Mouse (Mus musculus) right cerebral cortex, postnatal 25 days (tissue): ENCODE results near the gene Ruvbl2.
"Not testable (repeated sequence)": the region's sequence is repeated elsewhere in the genome, so short reads cannot be mapped to it uniquely, and the experiment has no call there.

Experiments
- DNase-seq: peaks from one replicate; pipeline ENCODE4 v3.0.0; 2022

Ruvbl2 gene

DNA sequence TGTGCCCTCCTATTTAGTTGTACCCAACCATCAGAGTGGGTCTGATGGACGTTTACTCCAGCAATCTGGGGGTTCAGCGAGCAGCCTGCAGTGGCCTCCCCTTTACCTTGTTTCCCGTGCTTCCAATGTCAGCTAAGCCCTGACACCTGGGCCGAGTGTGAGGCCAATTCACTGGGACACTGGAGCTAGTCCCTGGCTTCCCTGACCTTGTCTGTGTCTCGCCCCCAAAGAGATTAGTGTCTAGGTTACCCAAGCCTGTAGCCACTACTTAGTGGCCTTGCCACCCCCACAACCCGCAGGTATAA is 17.3 kb downstream of the Ruvbl2 start, which contains the start of gene Lhb:
Gene Lhb, plus strand, starts transcription at position 206 of the 305 bp plus-strand sequence.
- no peak for DNase-seq

DNA sequence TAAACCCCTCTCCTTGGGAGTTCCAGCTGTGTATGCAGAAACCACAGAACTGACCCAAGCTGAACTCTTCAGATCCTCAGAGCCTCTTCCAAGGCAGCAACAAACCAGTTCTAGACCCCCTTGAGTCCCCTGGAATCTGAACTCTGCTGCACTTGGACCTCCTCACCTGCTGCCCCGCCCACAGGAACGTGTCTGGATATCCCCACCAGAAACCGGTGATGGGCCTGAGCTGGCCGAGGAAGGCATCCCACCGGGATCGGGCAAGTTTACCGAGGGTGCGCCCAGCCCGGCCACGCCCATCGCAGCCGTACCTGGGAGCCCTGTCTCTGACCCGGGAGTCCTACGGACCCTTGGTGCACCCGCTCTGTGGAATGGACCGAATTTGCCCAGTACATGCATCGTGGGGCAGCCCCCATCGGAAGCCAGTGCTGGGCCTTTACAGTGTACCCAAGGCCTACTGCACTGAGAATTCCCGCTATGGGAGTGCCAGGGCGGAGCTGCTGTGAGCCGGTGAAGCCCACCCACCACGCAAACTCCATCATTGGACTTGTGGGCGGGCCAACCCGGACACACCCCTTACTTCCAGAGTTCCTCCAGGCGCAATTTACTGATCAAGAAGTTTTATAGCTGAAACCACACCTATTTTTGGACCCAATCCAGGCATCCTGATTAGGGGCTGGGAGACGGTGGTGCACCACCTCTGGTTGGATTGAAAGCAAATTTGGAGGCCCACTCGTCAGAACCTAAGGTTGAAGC is 17.9 kb downstream of the Ruvbl2 start:
- DNase-seq = no peak

DNA sequence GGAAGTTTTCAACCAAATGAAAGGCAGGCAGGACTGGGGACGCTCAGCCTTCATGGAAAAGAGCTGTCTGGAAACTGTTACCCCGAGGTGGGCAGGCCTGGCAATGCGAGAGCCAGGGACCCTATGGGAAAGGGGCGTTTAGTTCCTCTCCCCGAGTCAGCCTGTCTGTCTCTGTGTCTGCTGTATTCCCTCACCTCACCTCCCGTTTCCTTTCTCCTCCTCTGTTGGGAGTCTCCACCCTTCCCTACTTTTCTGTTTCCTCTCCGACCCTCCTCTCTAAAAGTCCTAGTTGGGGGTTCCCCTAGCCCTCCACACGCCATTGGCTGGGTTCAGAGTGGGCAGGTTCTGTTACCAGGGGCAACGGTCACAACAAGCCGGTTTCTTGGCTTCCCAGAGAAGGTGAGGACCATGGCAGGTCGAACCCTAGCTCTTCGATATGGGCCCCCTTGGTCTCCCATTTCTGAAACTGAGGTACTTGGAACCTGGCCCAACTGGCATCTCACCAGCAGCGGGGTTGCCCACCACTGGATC is 19.9 kb downstream of the Ruvbl2 start:
- no peak for DNase-seq

DNA sequence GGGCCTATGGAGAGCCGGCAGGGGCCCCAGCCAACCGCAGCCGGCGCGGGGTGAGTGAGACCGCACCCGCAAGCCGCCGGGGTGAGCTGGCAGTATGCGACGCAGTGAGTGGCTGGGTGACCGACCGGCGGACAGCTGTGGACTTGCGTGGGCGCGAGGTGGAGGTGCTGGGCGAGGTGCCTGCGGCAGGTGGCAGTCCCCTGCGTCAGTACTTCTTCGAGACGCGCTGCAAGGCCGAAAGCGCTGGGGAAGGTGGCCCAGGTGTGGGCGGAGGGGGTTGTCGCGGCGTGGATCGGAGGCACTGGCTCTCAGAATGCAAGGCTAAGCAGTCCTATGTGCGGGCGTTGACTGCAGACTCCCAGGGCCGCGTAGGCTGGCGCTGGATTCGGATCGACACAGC is 22.3 kb downstream of the Ruvbl2 start:
- DNase-seq = peak; percentile 45

DNA sequence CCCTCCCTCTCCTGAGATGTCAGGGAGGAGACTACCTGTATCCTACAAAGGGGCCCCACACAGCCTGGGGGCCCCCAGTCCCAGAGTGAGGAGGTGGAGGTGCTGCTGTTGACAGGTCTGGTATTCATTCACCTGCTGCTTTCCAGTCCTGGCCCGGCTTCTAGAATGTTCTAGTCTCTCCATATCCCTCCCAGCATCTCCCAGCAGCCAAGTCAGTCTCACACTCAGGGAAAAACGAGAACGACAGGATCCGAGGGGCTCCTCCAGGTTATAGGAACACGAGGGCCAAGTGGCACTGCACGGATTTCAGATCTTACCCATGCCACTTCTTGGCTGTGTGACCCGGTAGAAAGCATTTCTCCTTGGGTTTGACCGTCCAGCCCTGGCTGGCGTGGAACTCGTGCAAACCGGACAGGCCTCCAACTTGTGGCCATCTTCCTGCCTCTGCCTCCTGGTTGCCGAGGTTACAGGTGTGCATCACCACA is 23.1 kb downstream of the Ruvbl2 start:
- DNase-seq = no peak

DNA sequence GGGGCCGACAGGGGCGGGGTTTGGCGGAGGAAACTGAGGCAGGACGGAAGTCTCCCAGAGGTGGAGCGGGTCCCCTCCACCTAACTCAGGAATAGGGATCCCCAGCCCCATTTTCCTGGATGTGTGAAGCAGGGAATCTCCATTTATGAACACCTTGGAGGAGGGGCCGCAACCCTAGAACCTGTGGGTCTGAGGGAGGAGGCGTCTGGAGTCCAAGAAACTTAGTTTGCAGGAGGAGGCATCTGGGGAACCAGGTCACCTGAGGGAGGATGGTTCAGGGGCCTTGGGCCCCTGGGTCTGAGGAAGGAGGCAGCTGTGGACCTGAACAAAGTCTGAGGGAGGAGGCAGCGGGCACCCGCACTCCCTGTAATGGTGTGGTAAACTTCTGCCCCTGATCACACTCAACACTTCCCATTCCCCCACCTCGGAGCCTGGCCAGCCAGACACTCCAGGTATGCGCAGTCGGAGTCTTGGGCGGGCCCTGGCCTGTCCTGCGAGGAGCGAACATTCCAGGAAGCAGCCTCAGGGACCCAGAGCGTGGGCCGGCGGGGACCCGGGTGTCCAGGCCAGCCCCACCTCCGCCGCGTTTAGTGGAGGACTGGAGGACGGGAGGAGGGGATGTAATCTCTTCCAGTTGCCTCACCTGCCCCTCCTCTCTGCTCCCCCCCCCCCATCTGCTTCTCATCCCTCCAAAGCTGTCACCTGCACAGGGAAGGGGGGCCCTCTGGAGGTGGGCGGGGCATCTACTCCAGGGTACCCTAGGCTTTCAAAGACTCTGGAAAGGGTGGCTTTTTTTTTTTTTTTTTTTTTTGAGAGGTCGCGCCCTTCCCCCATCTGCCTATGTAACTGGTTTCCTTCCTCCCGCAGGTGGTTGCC is 23.8 kb downstream of the Ruvbl2 start:
- no peak for DNase-seq

DNA sequence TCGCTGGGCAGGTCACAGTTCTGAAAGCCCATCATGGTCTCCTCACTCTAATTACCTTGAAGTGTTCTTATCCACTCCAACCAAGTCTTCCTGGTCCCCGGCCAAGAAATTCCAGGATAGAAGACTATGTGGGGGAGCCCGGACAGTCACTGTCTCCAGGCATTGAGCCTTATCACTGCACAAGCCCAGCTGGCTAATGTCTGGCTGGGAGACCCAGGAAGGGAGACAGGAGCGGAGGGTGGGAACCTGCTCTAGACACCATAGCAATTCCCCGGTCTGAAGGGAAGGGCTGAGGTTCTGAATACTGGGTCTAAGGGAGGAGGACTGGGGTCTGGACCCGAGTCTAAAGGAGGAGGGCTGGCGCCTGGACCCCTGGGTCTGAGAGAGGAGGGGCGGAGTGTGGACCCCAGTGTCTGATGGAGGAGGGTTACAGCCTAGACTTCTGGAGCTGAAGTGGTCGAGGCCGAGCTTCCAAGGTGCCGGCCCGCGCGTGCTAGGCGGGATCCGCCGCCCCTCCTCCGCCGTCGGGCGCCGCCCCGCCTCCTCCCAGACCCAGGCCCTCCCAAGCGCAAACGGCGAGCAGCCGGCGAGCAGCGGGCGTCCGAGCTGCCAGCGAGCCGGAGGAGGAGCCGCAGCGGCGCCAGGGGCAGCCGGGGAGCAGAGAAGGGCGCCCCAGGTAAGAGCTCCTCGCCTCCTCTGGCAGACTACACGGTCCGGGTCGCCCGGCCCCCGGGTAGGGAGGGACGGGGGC is 24.6 kb downstream of the Ruvbl2 start, which contains the start of gene Ntf5:
Gene Ntf5, plus strand, starts transcription at position 583 of the 751 bp plus-strand sequence.
- no peak for DNase-seq

DNA sequence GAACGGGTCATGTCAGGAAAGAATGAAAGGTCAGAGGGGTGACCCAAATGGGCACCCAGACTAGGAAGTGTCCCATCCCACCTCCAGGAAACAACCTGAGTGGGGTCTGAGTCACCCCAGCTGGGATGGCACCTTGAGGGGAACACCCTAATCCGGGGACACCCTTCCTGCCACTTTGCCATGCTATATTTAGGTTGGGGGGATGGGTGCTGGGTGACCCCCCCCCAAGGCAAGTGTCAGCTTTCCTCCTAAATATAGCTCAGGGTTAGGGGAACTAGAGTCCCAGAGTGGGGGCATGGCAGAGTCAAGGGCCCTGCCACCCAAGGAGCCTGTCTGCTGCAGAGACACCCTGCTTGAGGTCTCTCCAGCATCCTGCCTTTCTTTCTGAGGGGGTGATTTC is 25.5 kb downstream of the Ruvbl2 start:
- DNase-seq = no peak

DNA sequence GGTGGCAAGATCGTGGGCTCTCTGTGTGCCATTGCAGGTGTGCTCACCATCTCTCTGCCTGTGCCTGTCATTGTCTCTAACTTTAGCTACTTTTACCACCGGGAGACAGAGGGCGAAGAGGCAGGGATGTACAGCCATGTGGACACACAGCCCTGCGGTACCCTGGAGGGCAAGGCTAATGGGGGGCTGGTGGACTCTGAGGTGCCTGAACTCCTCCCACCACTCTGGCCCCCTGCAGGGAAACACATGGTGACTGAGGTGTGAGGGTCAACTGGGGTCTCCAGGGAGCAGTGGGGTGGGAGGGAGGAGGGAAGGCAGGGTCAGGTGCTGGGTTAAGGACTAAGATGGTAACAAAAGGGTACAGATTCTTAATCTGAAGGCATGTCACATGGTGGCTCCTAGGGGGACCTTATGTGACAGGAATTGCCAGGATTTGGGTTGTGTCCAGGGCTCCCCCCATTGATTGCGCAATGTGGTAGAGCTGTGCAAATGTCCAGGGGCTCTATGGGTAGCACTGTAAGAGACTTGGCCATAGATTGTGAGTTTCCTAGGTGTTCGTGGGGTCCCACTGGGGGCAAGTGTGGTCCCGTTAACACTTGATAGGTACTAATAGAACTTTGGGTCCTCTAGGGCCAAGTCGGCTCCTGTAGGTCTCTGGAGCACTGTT is 28.3 kb downstream of the Ruvbl2 start:
- DNase-seq = no peak

DNA sequence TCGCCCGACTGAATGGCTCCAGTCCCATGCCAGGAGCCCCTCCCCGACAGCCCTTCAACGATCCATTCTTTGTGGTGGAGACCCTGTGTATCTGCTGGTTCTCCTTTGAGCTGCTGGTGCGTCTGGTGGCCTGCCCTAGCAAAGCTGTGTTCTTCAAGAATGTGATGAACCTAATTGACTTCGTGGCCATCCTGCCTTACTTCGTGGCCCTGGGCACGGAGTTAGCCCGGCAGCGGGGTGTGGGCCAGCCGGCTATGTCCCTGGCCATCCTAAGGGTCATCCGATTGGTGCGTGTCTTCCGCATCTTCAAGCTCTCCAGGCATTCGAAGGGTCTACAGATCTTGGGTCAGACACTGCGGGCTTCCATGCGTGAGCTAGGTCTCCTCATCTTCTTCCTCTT is 28.9 kb downstream of the Ruvbl2 start:
- DNase-seq = no peak

DNA sequence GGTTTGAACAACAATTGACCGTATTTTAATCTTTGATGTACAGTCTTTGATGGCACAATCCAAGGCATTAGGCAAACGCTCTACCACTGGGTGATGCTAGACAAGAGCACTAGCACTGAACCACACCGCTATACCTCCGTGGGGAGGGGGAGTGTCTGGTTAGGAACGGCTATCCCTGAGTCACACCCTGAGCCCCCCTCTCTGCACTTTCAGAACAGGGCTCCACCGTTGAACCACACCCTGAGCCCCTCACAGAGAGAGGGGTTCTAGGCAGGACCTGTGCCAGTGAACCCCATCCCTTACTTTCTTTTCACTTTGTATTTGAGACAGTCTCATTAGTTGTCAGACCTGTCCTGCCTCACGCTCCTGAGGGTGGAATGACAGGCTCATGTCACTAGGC is 29.5 kb downstream of the Ruvbl2 start:
- DNase-seq = no peak

DNA sequence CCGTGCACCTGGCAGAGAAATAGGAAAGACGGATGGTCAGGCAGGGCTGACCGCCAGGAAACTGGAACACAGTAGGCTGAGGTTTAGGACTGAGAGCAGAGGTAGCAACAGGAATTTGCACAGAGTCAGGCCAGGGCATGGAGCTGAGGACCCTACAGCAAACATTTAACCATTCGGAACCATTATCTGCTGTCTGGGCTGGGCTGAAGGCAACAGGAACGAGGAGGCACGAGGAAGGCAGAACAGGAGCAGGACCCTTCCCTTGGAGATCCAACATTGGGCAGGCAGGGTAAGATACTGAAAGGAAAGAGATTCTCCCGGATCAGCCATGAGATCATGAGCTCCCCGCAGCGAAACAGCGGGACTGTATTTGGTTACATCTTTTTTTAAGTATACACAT is 30.1 kb downstream of the Ruvbl2 start:
- no peak for DNase-seq

DNA sequence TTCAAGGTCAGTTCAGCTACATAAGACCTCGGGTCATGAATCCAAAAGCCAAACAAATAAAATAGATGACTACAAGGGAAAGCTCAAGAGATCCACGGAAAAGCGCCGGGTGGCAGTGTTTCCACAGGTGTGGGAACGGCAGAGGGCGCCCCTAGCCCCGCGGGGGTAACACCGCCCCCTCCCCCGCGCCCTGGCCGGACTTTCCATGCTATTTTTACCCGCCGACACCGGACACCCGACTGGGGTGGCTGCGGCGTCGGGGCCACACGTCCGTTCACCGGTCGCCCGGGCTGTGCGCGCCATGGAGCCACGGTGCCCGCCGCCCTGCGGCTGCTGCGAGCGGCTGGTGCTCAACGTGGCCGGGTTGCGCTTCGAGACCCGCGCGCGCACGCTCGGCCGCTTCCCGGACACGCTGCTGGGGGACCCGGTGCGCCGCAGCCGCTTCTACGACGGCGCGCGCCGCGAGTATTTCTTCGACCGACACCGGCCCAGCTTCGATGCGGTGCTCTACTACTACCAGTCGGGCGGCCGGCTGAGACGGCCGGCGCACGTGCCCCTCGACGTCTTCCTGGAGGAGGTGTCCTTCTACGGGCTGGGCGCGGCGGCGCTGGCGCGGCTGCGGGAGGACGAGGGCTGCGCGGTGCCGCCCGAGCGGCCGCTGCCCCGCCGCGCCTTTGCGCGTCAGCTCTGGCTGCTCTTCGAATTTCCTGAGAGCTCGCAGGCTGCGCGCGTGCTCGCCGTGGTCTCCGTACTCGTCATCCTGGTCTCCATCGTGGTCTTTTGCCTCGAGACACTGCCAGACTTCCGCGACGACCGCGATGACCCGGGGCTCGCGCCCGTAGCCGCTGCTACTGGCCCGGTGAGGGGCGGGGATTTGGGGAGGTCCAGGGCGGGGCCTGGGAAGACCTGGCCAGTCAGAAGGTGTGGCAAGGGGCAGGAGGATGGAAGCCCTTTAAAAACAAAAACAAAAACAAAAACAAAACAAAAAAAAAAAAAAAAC is 31.4 kb downstream of the Ruvbl2 start:
- no peak for DNase-seq

DNA sequence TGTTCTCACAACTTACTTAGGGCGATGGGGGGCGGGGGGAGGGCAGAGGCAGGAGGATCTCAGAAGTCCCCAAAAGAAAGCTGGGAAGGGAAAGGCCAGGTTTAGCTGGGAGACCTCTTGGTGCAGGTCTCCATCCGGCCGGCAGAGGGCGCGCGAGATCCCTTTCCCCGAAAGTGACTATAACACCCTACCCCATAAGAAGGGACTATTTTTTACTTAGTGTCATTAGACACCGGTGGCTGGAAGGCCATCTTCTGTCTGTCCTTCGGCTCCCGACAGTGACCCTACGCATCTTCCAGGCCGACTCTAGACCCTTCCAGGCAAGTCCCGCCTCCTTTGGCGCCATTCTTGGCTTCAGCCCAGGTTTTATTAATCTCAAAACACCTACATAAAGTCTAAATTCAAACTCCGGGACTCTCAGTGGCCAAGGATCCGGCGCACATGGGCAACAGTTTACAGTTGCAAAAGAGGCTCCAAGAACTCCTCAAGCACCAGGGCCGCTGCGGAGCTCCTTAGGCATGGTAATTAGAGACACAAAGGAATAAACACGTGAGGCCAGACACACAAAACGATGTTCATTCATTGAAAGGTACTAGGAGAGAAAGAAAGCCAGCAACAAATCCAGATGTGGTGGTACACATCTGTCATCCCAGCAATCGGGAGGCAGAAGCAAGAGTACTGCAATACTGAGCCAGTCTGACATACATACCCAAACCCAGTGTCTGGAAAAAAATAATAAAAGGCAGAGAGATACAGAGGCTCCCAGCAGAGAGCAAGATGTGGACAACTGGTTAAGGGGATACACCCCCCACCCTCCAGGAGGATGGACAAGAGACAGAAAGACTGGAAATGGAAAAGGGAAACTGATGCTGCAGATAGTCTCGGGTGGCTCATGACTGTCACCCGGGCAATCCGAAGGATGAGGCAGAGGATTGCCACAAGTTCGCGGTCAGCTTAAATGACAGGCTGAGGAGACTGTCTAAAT is 32.5 kb downstream of the Ruvbl2 start, which contains the start of gene Kcna7:
Gene Kcna7, plus strand, starts transcription at position 563 of the 985 bp plus-strand sequence.
- DNase-seq = peak; percentile 69

DNA sequence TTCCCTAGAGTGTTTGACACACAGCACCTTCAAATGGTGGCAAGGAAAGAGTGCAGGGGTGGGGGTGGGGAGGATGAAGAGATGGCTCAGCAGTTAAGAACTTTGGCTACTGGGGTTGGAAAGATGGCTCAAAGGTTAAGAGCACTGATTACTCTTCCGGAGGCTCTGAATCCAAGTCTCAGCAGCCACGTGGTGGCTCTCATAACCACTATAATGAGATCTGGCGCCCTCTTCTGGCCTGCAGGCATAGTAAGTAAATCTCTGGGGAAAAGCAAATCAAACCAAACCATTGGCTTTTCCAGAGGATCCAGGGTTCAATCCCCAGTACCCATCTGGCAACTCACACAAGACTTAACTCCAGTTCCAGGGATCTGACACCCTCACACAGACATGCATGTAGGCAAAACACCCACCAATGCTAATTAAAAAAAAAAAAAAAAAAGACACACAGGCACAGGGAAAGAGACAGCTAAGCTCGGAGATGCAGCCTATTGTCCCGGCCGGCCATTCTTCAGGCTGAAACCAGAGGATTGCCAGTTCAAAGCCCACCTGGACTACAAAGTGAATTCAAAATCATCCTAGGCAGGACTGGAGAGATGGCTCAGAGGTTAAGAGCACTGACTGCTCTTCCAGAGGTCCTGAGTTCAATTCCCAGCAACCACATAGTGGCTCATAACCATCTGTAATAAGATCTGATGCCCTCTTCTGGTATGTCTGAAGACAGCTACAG is 34.2 kb downstream of the Ruvbl2 start:
- no peak for DNase-seq

DNA sequence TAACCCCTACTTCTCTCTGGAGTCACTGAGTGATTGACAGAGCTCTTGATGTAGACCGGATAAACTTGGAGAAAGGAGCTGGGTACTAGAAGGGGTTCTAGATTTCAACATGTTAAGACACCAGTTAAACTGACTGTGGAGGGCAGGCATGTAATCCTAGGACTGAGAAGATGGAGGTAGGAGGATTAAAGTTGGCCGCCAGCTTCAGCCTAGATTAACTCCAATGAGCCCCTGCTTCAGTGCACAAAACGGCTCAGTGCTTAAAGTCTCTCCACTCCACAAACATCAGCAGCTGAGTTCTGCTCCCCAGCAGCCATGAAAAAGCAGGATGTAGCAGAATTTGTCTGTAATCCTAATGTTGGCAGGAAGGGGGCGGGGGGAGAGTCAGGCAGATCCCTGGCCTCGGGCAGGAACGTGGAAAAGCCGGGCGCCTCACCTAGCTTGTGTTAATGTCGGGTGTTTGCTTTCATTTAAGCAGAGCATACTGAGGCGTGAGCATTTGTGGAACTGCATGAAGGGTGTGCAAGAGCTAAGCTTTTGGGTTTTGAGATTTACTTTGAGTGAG is 36.3 kb downstream of the Ruvbl2 start:
- DNase-seq = no peak

DNA sequence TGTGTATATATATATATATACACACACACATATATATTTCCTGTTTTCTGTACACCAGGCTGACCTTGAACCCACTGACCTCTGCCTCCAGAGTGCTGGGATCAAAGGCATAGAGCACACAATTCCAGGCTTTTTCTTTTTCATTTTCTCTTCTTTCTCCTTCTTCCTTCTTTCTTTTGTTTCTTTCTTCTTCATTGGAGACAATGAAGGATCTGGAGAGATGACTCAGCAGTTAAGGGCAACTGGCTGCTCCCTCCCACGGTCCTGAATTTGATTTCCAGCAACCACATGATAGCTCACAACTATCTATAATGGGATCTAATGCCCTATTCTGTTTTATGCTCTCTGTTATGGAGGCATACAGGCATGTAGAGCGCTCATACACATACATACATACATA is 41.1 kb downstream of the Ruvbl2 start:
- no peak for DNase-seq

DNA sequence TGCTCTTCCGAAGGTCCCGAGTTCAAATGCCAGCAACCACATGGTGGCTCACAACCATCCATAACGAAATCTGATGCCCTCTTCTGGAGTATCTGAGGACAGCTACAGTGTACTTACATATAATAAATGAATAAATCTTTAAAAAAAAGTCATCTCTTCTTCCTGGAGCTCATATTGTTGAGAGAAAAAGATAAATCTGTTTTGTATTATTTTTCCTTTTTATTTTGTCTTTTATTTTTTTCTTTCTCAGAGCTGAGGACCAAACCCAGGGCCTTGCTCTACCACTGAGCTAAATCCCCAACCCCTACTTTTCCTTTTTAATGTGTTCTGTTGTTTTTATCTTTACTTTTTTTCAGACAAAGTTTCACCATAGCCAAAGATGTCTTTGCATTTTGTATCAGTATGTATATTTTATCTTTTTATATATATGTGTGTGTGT is 41.5 kb downstream of the Ruvbl2 start:
- not testable (repeated sequence) for DNase-seq
